Mouse (Mus musculus): ENCODE results near the gene Htr1a. TPM values are rescaled to one million over a fixed set of nuclear protein-coding genes. Genes with fewer than 3 reads are reported as not detected.

The Htr1a gene
- total RNA-seq (2014; rRNA removed), result 9.1 and 9.3 TPM in 2 replicates
- polyA plus RNA-seq (2015; fragmentation: Nextera tagmentation; extraction: Ambion mirVana), result 3.9 and 4.6 TPM in 2 replicates

DNA sequence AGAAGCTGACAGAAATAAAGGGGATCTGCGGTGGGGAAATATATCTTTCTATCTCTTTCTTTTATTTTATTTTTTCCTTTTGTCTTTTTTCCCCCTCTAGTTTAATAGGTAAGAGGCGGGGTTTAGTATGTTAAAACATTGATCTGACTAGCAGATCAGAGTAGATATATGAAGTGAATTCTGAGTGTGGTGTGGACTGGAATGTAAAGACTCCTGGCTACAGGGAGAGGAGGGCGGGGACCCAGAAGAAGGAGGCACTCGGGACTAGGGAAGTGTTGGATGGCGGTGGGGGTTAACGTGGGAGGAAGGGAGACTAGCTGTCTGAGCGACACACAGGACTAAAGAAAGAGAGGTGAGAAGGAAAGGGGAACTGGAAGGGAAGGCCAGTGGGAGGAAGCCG is at the start of gene Htr1a:
Gene Htr1a, plus strand, starts transcription at position 301 of the 400 bp plus-strand sequence.
- Histone ChIP-seq H3K4me2 (ENCODE audit: low read depth, low read length) (peak within 1 kb of the TSS; percentile 74), H3K9ac (replicated peaks; ENCODE audit: low read length) (peak within 1 kb of the TSS; percentile 33; the same call in 1 of the 2 replicates), H3K27ac (no peak within 1 kb of the TSS), H3K27me3 (ENCODE audit: insufficient read depth, low read length) (peaks cover 20% of the 10 kb centered on the region), H3K4me3 (ENCODE audit: low read length) (peak within 1 kb of the TSS; percentile 42), H3K9me3 (ENCODE audit: low read length) (no peaks in the 10 kb centered on the region), H3K36me3 (ENCODE audit: insufficient read depth, low read length) (no peaks in the 10 kb centered on the region), H3K4me1 (ENCODE audit: insufficient read depth, low read length) (no peaks in the 10 kb centered on the region)
- ATAC-seq, result no peak
- no peak for DNase-seq (ENCODE audit: low spot score)
- 6% methylated on average over 8 of the region's 8 CpGs for WGBS
- no peak for TF ChIP-seq CTCF (IDR thresholded peaks at IDR 0.05; ENCODE audit: low read depth)

DNA sequence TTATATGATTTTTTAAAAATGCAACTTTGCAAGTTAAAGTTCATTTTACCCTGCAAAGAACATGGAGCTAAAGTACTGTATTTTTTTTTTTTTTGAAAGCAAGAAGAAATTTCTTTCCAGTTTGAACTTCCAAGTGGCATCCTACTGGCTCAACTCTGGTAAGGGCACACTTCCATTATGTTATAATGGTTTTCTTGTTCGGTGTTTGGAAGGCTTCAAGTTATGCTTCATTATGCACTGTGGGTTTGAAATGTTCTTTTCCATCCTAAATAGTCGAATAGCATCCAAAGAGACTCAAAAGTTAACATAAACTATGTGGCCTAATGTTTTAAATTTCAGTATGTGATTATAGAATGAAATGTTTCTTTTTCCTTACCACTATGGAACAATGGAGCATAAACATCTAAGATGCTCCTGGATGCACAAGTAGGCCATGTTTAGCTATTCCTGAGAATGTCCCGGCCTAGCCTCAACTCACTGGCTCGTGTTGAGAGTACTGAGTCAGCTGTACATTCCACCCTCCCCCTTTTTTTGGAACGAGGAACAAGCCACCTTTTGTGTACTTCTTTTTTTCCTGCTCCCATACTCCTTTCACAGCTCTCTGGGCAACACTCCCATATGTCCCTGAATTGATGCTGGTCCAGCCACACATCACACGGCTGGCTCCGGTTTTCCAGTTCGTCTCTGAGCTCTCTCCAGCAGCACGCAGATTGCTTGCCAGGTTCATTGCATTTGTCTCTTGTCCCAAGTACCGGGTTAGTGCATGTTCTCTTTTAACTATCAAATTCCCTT is 31.7 kb upstream of the Htr1a start:
- Histone ChIP-seq H3K4me3 (ENCODE audit: low read length) (no peak overlapping the region), H3K27ac (peak overlapping the region; percentile 45; the same call in 1 of the 2 replicates), H3K4me2 (ENCODE audit: low read depth, low read length) (no peak overlapping the region), H3K36me3 (ENCODE audit: insufficient read depth, low read length) (no peaks in the 10 kb centered on the region), H3K9me3 (ENCODE audit: low read length) (no peaks in the 10 kb centered on the region), H3K9ac (replicated peaks; ENCODE audit: low read length) (no peak overlapping the region), H3K27me3 (ENCODE audit: insufficient read depth, low read length) (no peaks in the 10 kb centered on the region), H3K4me1 (ENCODE audit: insufficient read depth, low read length) (no peaks in the 10 kb centered on the region)
- 51% methylated on average over 10 of the region's 10 CpGs for WGBS
- peak; percentile 80 for DNase-seq (ENCODE audit: low spot score)
- no peak for TF ChIP-seq CTCF (IDR thresholded peaks at IDR 0.05; ENCODE audit: low read depth)
- ATAC-seq, result peak; percentile 94

- H3K36me3 ChIP-seq (ENCODE audit: insufficient read depth, low read length), result no peaks in the 10 kb centered on the region
- H3K4me1 ChIP-seq (ENCODE audit: insufficient read depth, low read length), result no peaks in the 10 kb centered on the region
- no peak for TF ChIP-seq CTCF (IDR thresholded peaks at IDR 0.05; ENCODE audit: low read depth)
- DNase-seq (ENCODE audit: low spot score) (no peak), ATAC-seq (no peak)
- WGBS, result 71% methylated on average over 3 of the region's 3 CpGs
- H3K4me2 ChIP-seq (ENCODE audit: low read depth, low read length), result no peak overlapping the region
- H3K9ac ChIP-seq (replicated peaks; ENCODE audit: low read length), result no peak overlapping the region
- H3K27me3 ChIP-seq (ENCODE audit: insufficient read depth, low read length), result no peaks in the 10 kb centered on the region
- H3K9me3 ChIP-seq (ENCODE audit: low read length), result no peaks in the 10 kb centered on the region
- no peak overlapping the region for H3K4me3 ChIP-seq (ENCODE audit: low read length)
- peak overlapping the region; percentile 27; the same call in 1 of the 2 replicates for H3K27ac ChIP-seq
Observed at GRCm38 (mm10) chr13:105412327-105412722, 31.1 kb upstream of the Htr1a start.

GRCm38 (mm10) chr13:105433141-105433540 is 10.3 kb upstream of the Htr1a start:
- ATAC-seq (no peak), DNase-seq (ENCODE audit: low spot score) (no peak)
- Histone ChIP-seq H3K36me3 (ENCODE audit: insufficient read depth, low read length) (no peaks in the 10 kb centered on the region), H3K9me3 (ENCODE audit: low read length) (no peaks in the 10 kb centered on the region), H3K27ac (no peak overlapping the region), H3K27me3 (ENCODE audit: insufficient read depth, low read length) (no peaks in the 10 kb centered on the region), H3K4me1 (ENCODE audit: insufficient read depth, low read length) (no peaks in the 10 kb centered on the region), H3K4me3 (ENCODE audit: low read length) (no peak overlapping the region), H3K9ac (replicated peaks; ENCODE audit: low read length) (no peak overlapping the region), H3K4me2 (ENCODE audit: low read depth, low read length) (no peak overlapping the region)
- no peak for TF ChIP-seq CTCF (IDR thresholded peaks at IDR 0.05; ENCODE audit: low read depth)
- WGBS, result 78% methylated on average over 2 of the region's 2 CpGs

- Histone ChIP-seq H3K36me3 (ENCODE audit: insufficient read depth, low read length) (no peaks in the 10 kb centered on the region), H3K4me3 (ENCODE audit: low read length) (no peak overlapping the region), H3K27me3 (ENCODE audit: insufficient read depth, low read length) (no peaks in the 10 kb centered on the region), H3K4me2 (ENCODE audit: low read depth, low read length) (no peak overlapping the region), H3K9me3 (ENCODE audit: low read length) (no peaks in the 10 kb centered on the region), H3K9ac (replicated peaks; ENCODE audit: low read length) (no peak overlapping the region), H3K27ac (no peak overlapping the region), H3K4me1 (ENCODE audit: insufficient read depth, low read length) (no peaks in the 10 kb centered on the region)
- 89% methylated on average over 1 of the region's 1 CpGs for WGBS
- ATAC-seq (no peak), DNase-seq (ENCODE audit: low spot score) (no peak)
- TF ChIP-seq CTCF (IDR thresholded peaks at IDR 0.05; ENCODE audit: low read depth), result no peak
Observed at GRCm38 (mm10) chr13:105433630-105434029, 9.8 kb upstream of the Htr1a start.

DNA sequence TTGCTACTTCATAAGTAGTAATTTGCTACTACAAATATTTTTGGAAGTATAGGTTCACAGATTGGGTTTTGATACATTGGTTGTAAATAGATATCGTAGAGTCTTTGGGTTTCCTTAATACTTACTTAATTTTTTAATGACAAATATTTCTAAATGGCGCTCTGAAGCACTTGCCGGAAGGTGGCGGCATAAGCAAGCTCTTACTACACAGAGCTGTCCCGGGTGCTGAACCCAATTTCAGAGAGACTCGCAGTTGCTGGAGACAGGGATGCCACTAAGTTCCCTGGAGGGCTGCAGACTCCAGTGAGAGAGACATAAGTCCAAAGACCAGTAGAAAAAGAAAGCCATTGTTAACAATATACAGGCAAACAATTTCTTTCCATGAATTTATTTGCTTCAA is 863 bp upstream of the Htr1a start:
- ATAC-seq (no peak), DNase-seq (ENCODE audit: low spot score) (peak; percentile 86)
- Histone ChIP-seq H3K9ac (replicated peaks; ENCODE audit: low read length) (no peak overlapping the region), H3K4me2 (ENCODE audit: low read depth, low read length) (no peak overlapping the region; the same call in 1 of the 2 replicates), H3K9me3 (ENCODE audit: low read length) (no peaks in the 10 kb centered on the region), H3K36me3 (ENCODE audit: insufficient read depth, low read length) (no peaks in the 10 kb centered on the region), H3K27ac (no peak overlapping the region), H3K27me3 (ENCODE audit: insufficient read depth, low read length) (peaks cover 20% of the 10 kb centered on the region), H3K4me3 (ENCODE audit: low read length) (no peak overlapping the region), H3K4me1 (ENCODE audit: insufficient read depth, low read length) (no peaks in the 10 kb centered on the region)
- peak; percentile 80 for TF ChIP-seq CTCF (IDR thresholded peaks at IDR 0.05; ENCODE audit: low read depth)
- 4% methylated on average over 6 of the region's 6 CpGs for WGBS

DNA sequence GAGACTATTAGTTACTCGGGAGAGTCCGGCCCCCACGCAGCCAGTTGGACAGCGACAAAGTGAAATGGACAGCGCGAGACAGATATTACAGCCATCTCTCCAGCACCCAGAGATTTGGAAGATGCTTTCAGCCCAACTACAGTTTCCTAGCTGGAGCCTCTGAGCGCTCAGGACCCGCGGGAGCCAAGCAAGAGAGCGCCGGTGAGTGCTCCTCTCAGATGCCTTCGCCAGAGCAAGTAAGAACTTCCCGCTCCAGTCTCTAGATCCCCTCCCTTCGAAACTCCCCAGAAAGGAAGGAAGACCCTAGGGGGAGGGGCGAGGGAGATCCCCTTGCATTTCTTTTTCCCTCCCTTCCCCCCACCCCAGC is 415 bp downstream of the Htr1a start:
- peak; percentile 10 for DNase-seq (ENCODE audit: low spot score)
- Histone ChIP-seq H3K9me3 (ENCODE audit: low read length) (no peaks in the 10 kb centered on the region), H3K36me3 (ENCODE audit: insufficient read depth, low read length) (no peaks in the 10 kb centered on the region), H3K27ac (no peak overlapping the region), H3K9ac (replicated peaks; ENCODE audit: low read length) (peak overlapping the region; percentile 33; the same call in 1 of the 2 replicates), H3K4me1 (ENCODE audit: insufficient read depth, low read length) (no peaks in the 10 kb centered on the region), H3K4me2 (ENCODE audit: low read depth, low read length) (peak overlapping the region; percentile 74), H3K4me3 (ENCODE audit: low read length) (peak overlapping the region; percentile 42), H3K27me3 (ENCODE audit: insufficient read depth, low read length) (peaks cover 20% of the 10 kb centered on the region)
- WGBS, result 0% methylated on average over 15 of the region's 15 CpGs
- no peak for TF ChIP-seq CTCF (IDR thresholded peaks at IDR 0.05; ENCODE audit: low read depth)
- peak; percentile 48 for ATAC-seq
